Mouse (Mus musculus) megakaryocyte-erythroid progenitor cell, adult 5 weeks (primary cell): ENCODE results near the gene Pde11a. TPM values are rescaled to one million over a fixed set of nuclear protein-coding genes. Genes with fewer than 3 reads are reported as not detected.

ENCODE experiments used
- polyA plus RNA-seq: library from polyadenylated mRNA; stranded (reverse); fragments of >175 nt; gene quantifications from 2 replicates; pipeline ENCODE4 v1.2.3, GENCODE M21; 2012

The Pde11a gene
- 0.04 TPM in 1 of 2 replicates, not detected in the other for polyA plus RNA-seq

GRCm38 (mm10) chr2:76338215-76339156 lies at the start of gene Pde11a:
Gene Pde11a (minus strand): TSS chr2:76338774.

DNA sequence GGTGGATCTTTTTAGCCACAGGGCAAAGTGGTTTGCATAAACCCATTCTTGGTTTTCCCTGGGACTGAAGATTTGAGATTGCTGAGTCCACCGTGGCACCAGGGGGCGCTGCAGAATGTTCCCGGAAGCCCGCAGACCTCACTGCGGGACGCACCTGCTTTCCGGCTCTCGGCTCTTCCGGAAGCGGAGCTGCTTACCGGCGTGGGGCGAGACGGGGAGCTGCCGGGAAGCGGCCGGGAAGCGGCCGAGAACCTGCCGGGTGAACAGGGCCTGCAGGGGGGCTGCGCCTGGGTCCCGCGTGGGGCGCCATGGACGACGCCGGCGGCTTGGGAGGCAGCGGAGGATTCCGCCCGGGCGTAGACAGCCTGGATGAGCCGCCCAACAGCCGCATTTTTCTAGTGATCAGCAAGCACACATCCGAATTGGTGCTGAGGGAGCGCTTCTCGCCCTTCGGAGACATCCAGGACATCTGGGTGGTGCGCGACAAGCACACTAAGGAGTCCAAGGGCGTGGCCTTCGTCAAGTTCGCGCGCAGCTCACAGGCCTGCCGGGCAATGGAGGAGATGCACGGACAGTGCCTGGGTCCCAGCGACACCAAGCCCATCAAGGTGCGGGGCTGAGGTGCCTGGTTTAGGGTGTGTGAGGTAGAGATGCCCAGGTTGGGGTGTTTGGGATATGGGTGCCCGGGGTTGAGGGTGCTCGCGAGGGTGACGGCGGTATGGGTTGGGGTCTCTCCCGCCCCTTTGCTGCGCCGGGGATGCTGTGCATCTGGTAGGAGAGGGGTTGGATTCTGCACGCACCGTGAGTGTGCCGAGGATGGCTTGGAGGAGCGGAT lies 31.5 kb upstream of the Pde11a start, which contains the start of gene Rbm45:
TSS of gene Rbm45 (plus strand) at position 164 of the 835 bp plus-strand sequence.

DNA sequence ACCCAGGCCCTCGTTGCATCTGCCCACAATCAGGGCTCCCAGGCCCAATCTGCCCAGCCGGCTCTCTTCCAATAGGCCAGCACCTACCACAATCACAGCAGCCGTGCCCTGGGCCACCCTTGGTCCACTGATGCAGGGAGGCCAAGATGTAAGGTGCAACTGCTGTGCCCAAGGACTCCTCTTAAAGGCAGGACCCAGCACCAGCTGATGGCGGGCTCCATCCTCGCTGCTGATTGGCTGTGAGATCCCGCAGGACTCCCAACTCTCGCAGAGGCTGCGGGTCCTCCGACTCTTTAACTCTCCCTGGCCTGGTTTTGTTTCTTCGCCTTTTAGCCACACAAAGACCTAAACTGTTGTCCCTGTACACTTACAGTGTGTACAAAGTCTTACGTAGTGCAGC lies 21.7 kb upstream of the Pde11a start, which contains the start of gene Cyct:
TSS of gene Cyct (minus strand) at position 225 of the 400 bp plus-strand sequence.

GRCm38 (mm10) chr2:75981440-75982081 lies 357.0 kb downstream of the Pde11a start, which contains the start of gene Ttc30a1:
Gene Ttc30a1 (minus strand): TSS chr2:75981967.

GRCm38 (mm10) chr2:75977752-75978368 lies 360.7 kb downstream of the Pde11a start, which contains the start of gene Ttc30a2:
Gene Ttc30a2 (minus strand): TSS chr2:75978170.

Other genes starting within 250 kb of the Pde11a start
- gene Cyct, start 21.7 kb upstream of the Pde11a start, polyA plus RNA-seq: not detected in 2 replicates
- gene Rbm45, start 31.2 kb upstream of the Pde11a start, polyA plus RNA-seq: 12.8 and 14.7 TPM in 2 replicates
- not detected in 2 replicates for gene Osbpl6, start 67.7 kb upstream of the Pde11a start, polyA plus RNA-seq